Mouse (Mus musculus) large intestine, adult 2 months (tissue): ENCODE measurements around the gene Rpl3l. TPM values are rescaled to one million over a fixed set of nuclear protein-coding genes. Genes with fewer than 3 reads are reported as not detected.

Source experiments
- DNase-seq: peaks from one replicate; pipeline ENCODE4 v3.0.0-alpha.2; 2012; ENCODE audit warnings: low read depth, low spot score
- WGBS: fragments of 180-500 bp; shearing (Covaris S2); methylation state at CpG from one replicate; pipeline ENCODE4 v1.1.7; 2018; 5-methylcytosine and 5-hydroxymethylcytosine counted together
- polyA plus RNA-seq: library from polyadenylated mRNA; depleted of rRNA; stranded (reverse); fragments of >200 nt; gene quantifications from 2 replicates; pipeline ENCODE4 v1.2.3, GENCODE M21; 2012; rRNA removed

Gene Rpl3l
- polyA plus RNA-seq, result 0.10 and 0.22 TPM in 2 replicates

DNA sequence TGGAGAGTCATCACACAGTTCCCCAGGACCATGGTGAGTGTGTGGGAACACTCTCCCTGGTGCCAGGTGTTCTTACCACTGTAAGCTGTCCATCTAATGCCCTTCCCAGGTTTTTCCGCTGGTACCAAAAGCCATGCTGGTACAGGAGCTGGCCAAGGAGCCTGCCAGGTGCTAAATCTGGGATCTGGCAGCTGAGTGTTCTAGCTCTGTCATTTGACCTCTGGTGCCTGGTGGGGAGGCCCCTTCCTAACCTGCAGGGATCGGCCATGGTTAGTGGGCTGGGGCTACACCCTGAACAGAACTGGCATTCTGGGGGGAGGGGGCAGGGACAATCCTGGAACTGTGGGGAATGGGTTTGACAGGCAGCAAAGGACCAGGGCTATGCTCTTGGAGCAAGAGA, at the start of gene Rpl3l:
TSS of gene Rpl3l (plus strand) at position 203 of the 400 bp plus-strand sequence.
- WGBS, result 61% methylated on average over 2 of the region's 2 CpGs
- DNase-seq, result no peak

GRCm38 (mm10) chr17:24686514-24686913, 41.1 kb upstream of the Rpl3l start:
- WGBS, result 54% methylated on average over 16 of the region's 16 CpGs
- no peak for DNase-seq

DNA sequence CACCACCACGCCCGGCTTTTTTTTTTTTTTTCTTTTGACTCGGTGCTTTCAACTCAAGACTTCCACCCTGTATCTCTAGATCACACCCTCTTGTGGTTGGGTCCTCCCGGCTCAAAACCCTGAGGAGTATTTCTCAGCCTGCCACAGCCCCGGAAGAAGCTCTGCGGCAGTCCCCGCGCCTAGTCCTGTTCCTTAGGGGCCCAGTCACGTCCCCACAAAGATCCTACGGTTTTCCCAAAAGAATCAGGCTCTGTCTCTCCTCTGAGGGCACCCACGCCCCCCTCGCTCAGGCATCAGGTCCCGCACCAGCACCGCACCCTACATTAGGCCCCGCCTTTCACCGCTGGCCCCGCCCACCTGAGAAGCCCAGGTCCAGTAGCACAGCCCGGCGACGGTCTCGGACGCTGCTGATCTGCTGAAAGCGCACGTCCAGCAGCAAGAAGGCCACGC, 40.4 kb upstream of the Rpl3l start:
- no peak for DNase-seq
- WGBS, result 1% methylated on average over 25 of the region's 25 CpGs

DNA sequence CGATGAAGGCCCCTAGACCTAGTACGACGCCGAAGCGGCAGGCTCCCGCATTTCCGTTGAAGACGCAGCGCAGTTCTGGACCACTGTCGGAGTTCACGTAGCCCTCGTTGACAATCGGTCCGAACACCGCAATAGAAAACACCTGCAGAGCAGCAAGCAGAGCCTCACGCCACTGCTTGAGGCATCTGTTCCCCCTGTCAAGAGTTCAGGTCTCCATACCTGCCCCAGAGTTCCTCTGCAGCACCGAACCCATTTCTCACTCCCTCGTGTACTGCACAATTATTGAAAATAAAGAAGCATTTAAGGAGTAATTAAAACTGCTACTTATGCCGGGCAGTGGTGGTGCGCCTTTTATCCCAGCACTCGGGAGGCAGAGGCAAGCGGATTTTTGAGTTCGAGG, 40.0 kb upstream of the Rpl3l start:
- DNase-seq, result no peak
- WGBS, result 26% methylated on average over 23 of the region's 23 CpGs

DNA sequence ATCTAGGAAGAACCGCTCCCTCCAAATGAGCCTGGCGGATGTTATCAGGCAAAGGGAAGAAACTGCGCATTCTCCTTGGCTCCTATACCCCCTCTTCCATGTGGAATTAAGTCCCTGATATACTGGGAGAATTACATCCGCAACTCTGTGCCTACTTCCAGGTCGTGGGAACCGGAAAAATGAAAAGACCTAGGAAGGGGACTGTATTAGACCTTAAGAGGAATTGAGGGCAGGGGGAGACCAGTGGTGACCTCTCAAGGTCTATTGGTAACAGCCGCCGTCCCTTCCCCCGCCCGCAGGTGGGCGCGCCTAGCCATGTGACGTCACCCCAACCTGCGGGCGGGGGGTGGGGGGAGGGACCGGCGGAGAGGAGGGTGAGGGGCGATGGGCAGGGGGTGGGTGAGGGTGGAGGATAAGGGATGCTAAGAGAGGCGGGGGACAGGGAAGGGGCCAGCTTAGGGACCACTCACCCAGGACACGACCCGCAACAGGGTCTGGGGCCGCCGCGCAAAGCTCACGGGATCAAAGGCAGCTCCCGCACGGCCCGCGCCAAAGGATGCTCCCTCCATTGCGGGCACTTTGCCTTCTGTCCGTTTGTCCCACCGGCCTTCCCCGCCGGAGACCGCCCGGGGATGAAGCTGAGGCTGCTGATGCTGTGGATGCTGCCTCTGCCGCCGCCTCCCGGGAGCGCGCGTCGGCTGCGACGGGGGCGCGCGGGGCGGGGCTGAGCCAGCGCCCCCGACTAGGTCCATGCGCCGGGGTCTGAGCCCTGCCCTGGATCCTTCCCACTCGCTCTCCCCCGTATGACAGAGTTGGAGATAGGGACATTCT, 38.2 kb upstream of the Rpl3l start, which contains the start of gene Syngr3:
TSS of gene Syngr3 (minus strand) at position 705 of the 831 bp plus-strand sequence.
- 2% methylated on average over 45 of the region's 55 CpGs for WGBS
- no peak for DNase-seq

DNA sequence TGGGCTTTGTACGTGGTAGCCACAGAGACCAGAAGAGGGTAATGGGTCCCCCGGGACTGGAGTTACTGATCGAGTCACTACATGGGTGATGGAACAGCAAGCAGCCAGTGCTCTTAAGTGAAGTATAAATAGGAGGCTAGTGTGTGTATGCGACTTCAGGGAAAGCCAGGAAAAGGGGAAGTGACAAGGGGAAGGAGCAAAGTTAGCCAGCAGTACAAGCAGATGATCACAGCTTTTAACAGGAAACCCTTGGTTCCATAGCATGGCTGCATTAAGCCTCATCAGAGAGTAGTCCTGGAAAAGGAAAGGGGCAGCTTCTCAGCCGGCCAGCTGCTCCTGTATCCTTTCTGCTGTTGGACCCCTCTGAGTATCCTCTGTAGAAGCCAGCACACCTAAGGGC, 35.2 kb upstream of the Rpl3l start:
- WGBS, result 87% methylated on average over 5 of the region's 5 CpGs
- DNase-seq, result no peak

DNA sequence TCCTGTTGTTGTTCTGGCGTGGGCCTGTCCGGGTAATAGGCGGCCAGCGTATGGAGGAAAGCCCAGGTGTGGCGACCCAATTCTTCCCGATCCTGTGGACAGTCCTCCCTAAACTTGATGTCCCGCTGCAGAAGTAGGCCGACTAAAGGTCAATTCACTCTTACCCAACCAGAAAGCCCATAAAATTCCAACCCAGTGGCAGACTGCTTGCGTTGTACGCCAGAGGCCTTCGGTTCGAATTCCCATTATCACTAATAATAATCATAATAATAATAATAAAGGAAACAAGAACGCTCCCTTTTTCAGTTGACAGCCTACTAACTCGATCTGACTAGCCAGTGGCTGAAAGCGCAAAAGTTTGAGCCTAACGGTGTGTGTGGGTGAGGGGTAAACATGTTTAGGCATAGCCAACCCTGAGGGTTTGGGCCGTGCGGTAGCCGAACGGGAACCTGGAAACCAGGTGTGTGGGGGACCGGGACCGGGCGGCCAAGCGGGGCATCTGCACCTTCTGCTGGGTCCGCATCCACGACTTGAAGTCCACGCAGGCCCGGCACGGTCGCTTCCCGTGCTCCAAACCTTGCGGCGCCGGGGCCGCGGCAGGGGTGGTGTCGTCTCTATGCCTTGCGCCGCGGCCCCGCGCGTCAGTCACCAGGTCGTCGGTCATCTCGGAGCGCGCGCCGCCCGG, 32.2 kb upstream of the Rpl3l start:
- DNase-seq, result no peak
- 4% methylated on average over 47 of the region's 51 CpGs for WGBS

DNA sequence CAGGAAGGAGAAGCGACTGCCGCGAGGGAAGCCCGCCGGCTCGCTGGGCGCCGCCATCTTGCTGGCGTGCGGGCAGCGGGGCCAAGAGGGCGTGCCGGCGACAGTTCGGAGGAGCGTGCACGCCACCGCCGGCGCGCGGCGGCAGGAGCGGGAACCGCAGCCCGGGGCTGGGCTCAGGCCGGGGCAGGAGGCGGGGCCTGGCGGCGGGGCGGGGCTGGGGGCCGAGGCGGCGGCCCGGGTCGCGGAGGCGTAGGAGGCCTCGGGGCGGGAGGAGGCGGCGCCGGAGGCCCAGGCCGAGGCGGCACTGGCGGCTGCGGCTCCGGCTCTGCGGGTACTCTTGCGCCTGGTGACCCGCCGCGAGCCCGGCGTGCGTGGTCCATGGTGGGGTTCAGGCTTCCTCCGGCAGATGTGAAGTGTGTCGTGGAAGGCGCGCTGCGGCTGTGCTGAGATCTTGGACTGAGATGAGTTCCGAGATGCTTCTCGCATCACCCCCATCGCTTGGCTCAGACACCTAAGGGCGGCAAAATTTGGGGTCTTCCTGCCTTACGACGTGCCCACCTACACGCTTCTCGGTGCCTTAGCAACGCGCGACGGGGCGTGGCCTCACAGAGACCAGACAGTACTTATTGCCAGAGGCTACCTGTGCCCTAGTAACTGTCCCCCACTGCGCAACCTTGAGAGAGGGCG, 31.5 kb upstream of the Rpl3l start, which contains the start of the genes Gfer and Noxo1:
TSS of gene Gfer (minus strand) at position 146 of the 687 bp plus-strand sequence.
TSS of gene Noxo1 (plus strand) at position 224 of the 687 bp plus-strand sequence.
- under 1% methylated on average over 74 of the region's 76 CpGs for WGBS
- DNase-seq, result no peak

- WGBS, result 7% methylated on average over 5 of the region's 5 CpGs
- DNase-seq, result peak; percentile 59
These were observed 29.6 kb upstream of the Rpl3l start for GRCm38 (mm10) chr17:24697985-24698384.

DNA sequence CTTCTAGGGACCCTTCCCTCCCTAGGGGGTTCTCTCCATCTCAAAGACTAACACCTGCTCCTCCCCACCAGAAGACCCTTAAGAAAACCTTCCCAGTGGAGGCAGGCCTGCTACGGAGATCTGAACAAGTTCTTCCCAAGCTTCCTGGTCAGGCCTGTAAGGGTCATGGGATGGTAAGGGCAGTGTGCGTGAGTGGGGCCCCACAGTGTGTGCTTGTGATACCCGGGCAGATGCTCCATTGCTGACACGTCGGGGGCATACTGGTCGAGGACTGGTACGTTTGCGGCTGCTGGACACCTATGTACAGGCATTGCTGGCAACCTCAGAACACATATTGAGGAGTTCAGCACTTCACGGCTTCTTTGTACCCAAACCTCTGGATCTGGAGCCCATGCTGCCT, 28.9 kb upstream of the Rpl3l start:
- WGBS, result 28% methylated on average over 9 of the region's 9 CpGs
- DNase-seq, result no peak

DNA sequence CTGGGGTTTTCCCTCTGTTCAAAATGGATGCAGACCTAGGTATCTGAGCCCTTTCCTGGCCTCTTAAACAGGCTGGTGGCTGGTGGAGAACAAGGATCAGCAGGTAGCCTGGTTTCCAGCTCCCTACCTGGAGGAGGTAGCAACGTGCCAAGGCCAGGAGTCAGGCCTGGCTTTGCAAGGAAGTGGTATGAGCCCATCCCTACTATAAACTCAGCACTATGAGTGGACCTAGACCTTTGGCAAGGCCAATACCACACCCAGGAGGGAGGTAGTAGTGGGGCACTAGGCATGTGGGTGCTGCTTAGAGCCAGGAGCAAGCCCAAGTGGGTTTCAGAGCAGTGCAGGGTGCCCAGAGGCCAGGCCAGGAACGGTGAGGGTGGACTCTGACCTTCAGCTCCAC, 28.1 kb upstream of the Rpl3l start:
- whole genome bisulfite sequencing, result 32% methylated on average over 2 of the region's 2 CpGs
- peak; percentile 82 for DNase-seq

DNA sequence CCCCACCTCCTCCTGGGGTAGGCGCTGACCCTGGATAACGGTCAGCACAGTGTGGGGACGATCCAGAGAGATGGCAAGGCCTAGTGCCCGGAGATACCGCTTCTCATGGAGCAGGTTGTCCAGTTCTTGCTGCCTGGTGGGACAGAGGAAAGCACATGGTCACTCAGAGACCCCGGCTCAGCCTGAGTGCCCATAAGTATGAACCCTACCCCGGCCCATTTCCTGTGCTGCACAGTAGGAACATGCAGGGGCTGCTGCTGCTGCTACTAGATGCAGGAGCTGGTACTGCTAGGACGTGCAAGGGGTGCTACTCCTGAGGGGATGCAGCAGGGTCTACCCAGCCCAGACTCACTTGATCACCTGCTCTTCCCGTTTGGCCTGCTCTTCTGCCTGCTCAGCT, 26.4 kb upstream of the Rpl3l start:
- 84% methylated on average over 9 of the region's 9 CpGs for WGBS
- DNase-seq, result no peak

DNA sequence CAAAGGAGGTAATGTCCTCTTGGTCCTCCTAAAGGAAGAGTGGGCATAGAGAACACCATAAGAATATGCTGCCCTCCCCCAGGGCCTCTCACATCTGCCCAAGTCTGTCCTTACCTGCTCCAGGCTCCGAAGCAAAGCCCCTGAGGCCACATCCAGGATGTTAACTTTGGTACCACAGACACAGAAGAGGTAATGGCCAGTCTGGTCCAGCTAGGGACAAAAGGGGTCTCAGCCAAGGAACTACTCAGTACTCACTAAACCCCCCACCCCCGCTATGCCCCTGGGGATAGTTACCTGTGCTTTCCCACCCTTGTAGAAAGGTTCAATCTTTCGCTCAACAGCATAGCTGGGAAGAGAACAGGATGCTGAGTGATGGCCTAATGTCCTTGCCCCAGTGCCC, 21.8 kb upstream of the Rpl3l start:
- WGBS, result 95% methylated on average over 3 of the region's 3 CpGs
- DNase-seq, result no peak

DNA sequence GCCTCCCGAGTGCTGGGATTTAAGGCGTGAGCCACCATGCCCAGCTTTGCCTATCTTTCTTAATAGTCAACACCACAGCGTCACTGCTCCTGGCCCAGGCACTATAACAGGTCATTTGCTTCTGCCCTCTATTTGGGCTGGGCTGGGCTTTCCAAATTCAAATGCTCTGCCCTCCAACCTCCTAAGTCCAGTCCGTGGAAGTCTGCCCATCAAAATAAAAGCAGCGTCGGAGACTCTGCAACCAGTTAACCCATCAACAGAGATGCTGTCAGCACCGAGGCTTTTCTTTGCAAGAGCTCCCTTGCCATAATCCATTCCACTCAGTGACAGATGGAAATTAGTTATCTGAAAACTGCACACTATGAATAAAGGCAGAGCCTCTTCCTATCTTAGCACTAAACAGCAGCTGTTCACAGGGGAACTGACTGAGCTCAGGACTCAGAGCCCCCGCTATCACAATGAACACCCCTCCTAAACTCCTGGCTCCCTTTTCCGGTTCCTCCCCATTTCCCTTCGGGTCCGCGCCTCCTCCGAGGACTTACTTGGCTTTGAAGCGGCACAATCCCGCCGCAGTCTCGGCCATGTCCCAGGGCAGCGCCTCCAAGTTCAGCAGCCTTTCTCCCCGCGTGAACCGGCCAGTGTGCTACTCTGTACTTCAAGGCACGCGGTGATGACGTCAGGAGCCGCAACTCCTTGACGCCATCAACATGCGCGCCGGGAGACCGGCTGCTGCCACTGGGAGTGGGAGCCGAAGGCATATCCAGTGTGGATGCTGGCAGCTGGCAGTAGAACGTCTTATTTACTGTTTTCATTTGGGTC, 20.4 kb upstream of the Rpl3l start, which contains the start of gene Tbl3:
TSS of gene Tbl3 (minus strand) at position 679 of the 819 bp plus-strand sequence.
- WGBS, result under 1% methylated on average over 32 of the region's 32 CpGs
- no peak for DNase-seq

DNA sequence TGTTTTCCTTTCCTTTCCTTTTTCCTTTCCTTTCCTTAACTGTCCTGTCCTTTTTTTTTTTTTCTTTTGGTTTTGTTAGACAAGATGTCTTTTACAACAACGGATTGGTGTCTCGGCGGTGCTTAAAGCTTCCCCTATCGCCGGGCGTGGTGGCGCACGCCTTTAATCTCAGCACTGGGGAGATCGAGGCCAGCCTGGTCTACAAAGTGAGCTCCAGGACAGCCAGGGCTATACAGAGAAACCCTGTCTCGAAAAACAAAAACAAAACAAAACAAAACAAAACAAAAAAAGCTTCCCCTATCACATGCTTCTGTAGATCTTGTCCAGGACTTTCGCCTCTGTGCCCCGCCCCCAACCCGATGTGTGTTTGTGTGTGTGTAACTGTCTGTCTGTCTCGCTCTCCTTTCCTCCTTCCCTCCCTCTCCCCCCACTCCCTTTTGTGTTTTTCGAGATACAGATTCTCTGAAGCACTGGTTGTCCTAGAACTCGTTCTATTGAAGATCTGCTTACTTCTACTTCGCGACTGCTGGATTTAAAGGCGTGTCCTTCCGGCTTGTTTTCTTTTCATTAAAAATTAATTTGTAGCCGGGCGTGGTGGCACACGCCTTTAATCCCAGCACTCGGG, 19.7 kb upstream of the Rpl3l start:
- DNase-seq, result no peak
- under 1% methylated on average over 24 of the region's 24 CpGs for WGBS

GRCm38 (mm10) chr17:24708646-24709045, 19.0 kb upstream of the Rpl3l start:
- 18% methylated on average over 2 of the region's 2 CpGs for WGBS
- DNase-seq, result no peak

GRCm38 (mm10) chr17:24715556-24715955, 12.1 kb upstream of the Rpl3l start:
- 68% methylated on average over 6 of the region's 6 CpGs for WGBS
- DNase-seq, result no peak

DNA sequence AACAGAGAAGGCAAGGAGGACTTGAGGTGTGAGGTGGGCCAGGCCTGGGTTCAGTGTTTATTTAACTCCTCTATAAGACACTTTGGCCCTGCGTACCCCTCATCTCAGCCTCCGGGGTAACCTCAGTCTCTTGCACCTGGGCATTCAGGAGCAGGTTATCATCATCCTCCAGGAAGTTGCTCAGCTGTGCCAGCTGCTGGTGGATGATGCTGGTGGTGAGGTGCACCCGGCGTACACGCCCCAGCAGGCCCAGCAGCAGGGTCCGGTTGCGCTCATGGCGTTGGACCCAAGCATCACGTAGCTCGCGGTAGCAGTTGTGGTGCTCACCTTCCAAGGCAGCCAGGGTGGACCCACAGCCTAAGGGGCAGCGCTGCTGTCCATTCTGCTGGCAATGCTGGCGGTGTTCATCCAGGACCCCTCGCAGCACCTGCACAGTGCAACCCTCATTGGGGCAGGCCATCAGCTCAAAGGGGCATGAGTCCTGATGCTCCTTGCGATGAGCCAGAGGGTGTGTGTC, 11.4 kb upstream of the Rpl3l start:
- 94% methylated on average over 15 of the region's 15 CpGs for WGBS
- DNase-seq, result no peak

DNA sequence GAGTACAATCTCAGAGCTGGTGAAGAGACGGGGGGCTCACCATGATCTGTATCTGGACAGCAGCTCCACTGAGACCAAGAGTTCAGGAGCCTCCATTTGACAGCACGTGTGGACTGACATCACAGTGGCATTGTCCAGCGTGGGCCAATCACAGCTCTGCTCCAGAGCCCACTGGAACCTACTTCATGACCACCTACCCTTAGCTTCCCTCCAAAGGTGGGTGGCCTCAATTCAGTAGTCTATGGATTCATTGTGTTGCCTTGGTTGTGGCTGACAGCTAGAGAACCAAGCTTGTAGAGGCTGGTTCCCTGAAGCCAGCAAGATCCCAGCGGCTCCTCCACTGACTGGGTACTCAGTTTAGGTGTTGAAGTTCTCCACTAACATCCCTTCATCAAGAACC, 9.7 kb upstream of the Rpl3l start, which contains the start of the genes Rnf151 and Rps2:
TSS of gene Rnf151 (minus strand) at position 121 of the 400 bp plus-strand sequence.
TSS of gene Rps2 (plus strand) at position 174 of the 400 bp plus-strand sequence.
- 89% methylated on average over 4 of the region's 4 CpGs for WGBS
- DNase-seq, result no peak
